18 mouse cellular contexts compared by ENCODE assay signal in genomic region chr8:57591681-57592080, GRCm38 (mm10).
"Had no signal": no experiment of that assay in that cellular context is flagged by ENCODE, and none has a peak within 500 bp of the region (broad histone marks: within the 10 kb centered on the region; RNA-seq: fewer than 3 reads in every experiment).

No protein-coding gene starts in this region.

- H3K9ac ChIP-seq: limb, embryonic 13.5 days; lung, embryonic 15.5 days; stomach, embryonic 15.5 days had no signal

- ATAC-seq: intestine, embryonic 16.5 days had no signal

- H3K9me3 ChIP-seq: limb, embryonic 10.5 days; limb, embryonic 13.5 days; lung, embryonic 15.5 days; stomach, embryonic 15.5 days had no signal

- H3K4me3 ChIP-seq: limb, embryonic 10.5 days; limb, embryonic 13.5 days; lung, embryonic 15.5 days; stomach, embryonic 15.5 days had no signal

- H3K27ac ChIP-seq: limb, embryonic 10.5 days; limb, embryonic 13.5 days; lung, embryonic 15.5 days; stomach, embryonic 15.5 days had no signal

- H3K4me2 ChIP-seq: limb, embryonic 13.5 days; lung, embryonic 15.5 days; midbrain, embryonic 11.5 days; stomach, embryonic 15.5 days had no signal

- H3K36me3 ChIP-seq: limb, embryonic 10.5 days; limb, embryonic 13.5 days; lung, embryonic 15.5 days; stomach, embryonic 15.5 days had no signal

- H3K4me1 ChIP-seq: limb, embryonic 10.5 days; limb, embryonic 13.5 days; lung, embryonic 15.5 days; stomach, embryonic 15.5 days had no signal

- DNase-seq: kidney, adult 18-20 months; kidney, adult 9 months; kidney, postnatal 14 days; kidney, postnatal 4 days; lung, adult 18-20 months; lung, postnatal 10 days; lung, postnatal 36 days; midbrain, embryonic 14.5 days; right cerebral cortex, postnatal 4 days; spleen, adult 18-20 months; thymus, adult 18-20 months; thymus, postnatal 36 days had no signal

- H3K27me3 ChIP-seq: limb, embryonic 13.5 days; lung, embryonic 15.5 days; stomach, embryonic 15.5 days had no signal
